Mouse (Mus musculus): ENCODE measurements at regions not wholly inside any gene's neighbourhood (a gene's known extent, or its start where the extent isn't known, plus 50 kb on each side); places are given as distances from the start of the nearest gene placed in this dataset.

DNA sequence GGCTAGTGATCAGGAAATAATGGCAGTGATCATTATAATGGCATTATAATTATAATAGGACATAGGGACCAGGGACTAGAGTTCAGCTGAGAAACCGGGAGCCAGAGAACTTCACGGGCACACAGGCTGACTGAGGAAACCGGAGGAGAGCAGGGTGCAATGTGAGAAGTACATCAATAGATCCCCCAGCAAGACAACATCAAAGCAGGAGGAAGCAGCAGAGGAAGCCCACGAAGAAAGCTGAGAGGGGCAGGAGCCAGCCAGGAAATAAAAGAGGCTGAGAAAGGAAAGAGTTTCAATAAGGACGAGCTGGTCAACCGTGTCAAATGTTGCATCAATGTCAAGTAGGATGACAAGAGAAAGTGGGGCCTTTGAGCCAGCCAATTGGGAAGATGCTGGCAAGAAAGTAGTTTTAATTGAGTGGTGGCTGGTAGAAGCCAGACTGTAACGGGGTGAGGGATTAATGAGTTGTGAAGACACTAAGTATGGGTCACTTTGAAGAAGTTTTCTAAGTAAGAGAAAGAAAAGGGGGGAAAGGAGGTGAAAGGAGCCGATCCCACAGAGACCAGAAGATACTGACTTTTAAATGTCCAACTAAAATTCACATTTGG is 66.0 kb upstream of the Cited2 start:
- no peak for TF ChIP-seq GATA4 (IDR thresholded peaks at IDR 0.05; ENCODE audit: insufficient replicate concordance, low read length)

DNA sequence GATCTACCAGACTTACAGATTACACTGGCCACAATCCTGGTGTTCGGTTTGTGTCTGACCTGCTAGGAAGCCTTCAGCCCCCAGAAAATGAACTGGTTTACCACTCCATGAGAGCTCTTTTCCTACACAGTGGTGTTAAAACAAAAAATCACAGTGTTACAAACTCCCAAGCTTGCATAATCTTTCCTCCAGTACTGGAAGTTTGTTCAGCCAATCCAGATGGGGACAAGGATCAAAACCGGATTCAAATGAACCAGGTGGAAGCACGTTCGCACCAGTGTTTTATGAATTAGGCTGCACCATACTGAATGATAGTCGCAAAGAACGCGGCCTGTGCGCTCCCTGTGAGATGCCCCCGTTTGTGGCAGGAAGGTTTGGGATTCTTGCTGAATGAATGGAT is 63.4 kb upstream of the Cited2 start:
- TF ChIP-seq GATA4 (IDR thresholded peaks at IDR 0.05; ENCODE audit: insufficient replicate concordance, low read length) = no peak

DNA sequence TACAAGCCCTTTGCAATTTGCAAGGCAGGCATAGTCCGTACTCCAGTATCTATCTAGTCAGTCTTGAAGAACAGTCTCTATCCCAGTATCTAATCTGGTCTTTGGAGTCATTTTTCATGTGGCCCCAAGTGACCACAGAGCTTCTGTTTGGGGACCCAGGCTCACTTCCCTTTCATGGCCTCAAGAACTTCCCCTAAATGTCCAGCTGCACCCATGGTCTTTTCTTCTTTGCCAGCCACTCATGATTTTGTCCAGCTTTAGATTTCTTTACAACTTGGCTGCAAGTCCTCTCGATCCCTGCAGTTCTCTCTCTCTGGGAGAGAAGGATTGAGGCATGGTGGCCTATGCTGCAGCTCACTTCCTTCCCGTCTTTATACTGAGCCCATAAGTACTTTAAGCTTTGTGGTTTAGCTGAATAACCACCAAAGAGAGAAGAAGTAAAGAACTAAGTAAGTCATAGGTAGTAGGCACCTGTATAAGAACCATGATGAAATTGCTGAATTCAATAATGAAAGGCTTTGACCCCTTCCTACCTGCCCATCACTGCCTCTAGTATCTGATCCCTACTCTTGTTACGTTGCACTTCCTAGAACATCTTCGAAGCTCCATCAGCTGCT is 62.1 kb upstream of the Cited2 start:
- TF ChIP-seq GATA4 (IDR thresholded peaks at IDR 0.05; ENCODE audit: insufficient replicate concordance, low read length) = no peak

DNA sequence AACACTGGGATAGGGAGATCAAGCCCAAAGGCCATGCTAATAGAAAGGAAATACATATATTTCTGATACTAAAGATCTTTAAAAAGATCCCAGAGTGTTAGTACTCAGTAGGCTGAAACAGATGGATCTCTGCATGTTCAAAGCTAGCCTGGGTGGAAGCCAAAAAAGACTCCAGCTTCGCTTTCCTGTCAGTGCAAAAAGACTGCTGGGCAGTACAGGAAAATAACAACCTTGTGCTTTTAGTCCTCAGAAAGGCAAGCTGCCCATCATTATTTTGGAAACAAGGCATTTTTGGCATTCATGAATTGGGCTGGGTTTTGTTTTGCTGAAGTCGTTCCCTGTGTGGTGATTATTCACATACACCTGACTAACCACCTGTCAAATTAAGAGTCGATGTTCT is 56.9 kb upstream of the Cited2 start:
- no peak for TF ChIP-seq GATA4 (IDR thresholded peaks at IDR 0.05; ENCODE audit: insufficient replicate concordance, low read length)

DNA sequence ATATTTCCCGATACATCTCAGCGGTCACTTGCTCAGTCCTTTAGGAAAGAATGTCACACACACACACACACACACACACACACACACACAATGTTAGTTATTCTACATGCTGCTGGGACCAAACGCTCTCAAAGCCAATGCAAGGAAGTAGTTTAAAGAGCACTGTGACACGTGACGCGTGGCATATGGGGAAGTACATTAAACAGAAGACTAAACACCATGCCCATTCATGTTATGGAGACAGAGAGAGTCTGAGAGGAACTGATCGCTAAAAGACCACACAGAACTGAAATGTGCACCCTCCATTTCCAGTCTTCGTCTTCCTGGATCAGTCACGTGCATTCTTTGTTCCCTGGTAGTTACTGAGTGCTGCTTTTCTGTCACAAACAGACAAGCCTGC is 53.6 kb upstream of the Cited2 start:
- TF ChIP-seq GATA4 (IDR thresholded peaks at IDR 0.05; ENCODE audit: insufficient replicate concordance, low read length) = no peak

All from liver, adult (tissue).